Mouse (Mus musculus): ENCODE data around the gene Rexo5.

Rexo5 gene

GRCm38 (mm10) chr7:119793586-119794250 lies at the start of gene Rexo5, which contains the start of gene Eri2:
TSS of gene Rexo5 (plus strand) at chr7:119794006.
TSS of gene Eri2 (minus strand) at chr7:119794058.
- DNase-seq (ENCODE audit: low spot score) = no peak

DNA sequence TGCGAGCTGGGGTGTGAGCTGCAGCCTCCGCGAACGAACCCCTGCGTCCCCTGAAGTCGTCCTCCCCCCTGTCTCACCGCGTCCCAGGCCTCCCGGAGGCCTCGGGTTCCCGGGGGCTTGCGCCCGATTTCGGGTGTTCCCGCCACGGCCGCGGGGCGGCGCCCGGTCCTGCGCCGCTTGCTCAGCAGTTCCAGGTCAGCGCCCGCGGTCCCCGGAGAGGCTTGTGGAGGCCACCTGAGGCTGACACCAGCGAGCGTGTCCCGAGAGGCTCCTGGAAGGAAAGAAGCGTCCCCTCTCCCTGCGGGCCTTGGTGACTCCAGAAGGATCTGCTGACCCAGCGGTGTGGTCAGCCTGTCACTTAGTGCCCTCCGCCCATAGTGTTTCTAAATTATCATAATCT lies 49.5 kb upstream of the Rexo5 start:
- no peak for DNase-seq (ENCODE audit: low spot score)

GRCm38 (mm10) chr7:119745869-119746268 lies 47.9 kb upstream of the Rexo5 start:
- DNase-seq (ENCODE audit: low spot score) = no peak

GRCm38 (mm10) chr7:119748761-119749160 lies 45.0 kb upstream of the Rexo5 start:
- DNase-seq (ENCODE audit: low spot score) = no peak

DNA sequence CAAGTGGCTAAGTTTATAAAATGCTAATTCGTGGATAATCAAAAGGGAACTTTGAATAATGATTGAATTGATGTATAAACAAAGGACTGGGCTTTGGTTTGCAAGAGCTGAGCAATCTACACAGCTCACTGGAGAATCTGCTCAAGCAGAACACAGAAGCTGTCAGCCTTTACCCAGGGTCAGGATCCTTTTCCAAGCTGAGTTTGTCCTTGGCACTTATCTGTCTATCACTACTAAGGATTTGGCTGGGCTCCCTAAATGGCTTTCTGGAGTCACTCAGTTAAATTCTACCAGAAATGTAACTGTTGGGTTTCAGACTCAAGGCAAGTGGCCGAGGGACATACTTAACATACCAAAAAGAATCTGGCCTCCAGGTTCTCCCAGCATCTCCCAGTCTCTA lies 43.9 kb upstream of the Rexo5 start:
- DNase-seq (ENCODE audit: low spot score) = no peak

DNA sequence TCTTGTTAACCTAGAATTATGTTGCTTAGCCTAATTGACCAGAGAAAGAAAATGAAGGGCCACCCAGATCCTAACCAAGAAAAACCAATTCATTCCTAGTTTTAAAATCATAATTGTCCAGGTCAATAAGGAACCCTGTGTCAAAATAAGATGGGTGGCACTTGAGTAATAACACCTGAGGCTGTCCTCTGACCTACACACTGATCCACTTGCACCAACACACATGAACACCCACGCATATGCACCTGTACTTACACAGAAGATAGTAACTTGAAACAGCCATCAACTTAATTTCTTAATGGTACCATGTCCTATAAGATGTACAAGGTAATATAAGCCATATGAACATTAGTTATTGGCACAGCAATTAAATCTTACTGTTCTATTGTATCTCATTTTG lies 40.1 kb upstream of the Rexo5 start:
- no peak for DNase-seq (ENCODE audit: low spot score)

GRCm38 (mm10) chr7:119760527-119760951 lies 33.3 kb upstream of the Rexo5 start, which contains the start of gene Acsm3:
TSS of gene Acsm3 (plus strand) at chr7:119760923.
- DNase-seq (ENCODE audit: low spot score) = no peak

DNA sequence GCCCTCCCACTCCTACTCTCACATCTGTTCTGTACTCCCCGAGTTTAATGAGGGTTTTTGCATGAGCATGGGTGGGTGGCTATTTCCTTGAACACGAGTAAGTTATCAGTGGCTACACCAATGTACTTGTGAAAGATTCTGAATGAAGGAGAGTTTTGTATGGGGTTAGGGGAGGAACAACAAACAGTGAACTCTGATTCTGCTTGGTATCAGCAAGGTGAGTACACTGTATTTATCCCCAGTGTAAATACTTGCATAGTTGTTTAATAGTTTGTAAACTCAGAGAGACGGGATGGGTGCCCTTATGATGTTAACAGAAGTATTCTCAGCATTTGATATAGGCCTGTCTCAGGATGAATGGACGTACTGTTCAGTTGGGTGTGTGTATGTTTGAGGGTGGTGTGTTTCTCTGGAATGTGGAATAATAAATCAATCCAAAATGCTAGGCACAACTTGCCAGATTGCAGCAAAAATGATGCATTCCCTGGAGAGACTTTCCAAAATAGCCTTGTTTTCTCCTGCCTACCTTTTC lies 31.6 kb upstream of the Rexo5 start:
- no peak for DNase-seq (ENCODE audit: low spot score)

DNA sequence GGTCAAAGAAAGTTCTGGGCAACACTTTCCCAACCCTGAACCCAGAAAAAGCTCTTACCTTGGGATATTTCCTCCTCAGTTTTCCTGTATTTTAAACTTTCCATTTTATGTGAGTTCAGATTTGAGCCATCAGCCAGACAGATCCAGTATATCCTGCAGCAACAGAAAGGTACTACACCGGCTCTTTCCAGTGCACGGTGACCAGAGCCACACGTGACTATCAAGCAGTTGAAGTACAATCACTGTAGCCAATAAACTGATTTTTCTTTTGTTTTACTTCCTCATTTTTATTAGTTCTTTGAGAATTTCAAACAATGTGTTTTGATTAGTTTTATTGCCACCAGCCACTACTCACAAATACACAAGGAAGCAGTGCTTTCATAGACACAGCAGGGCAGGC lies 29.4 kb upstream of the Rexo5 start:
- DNase-seq (ENCODE audit: low spot score) = no peak

- no peak for DNase-seq (ENCODE audit: low spot score)
Measured at GRCm38 (mm10) chr7:119766996-119767395, 26.8 kb upstream of the Rexo5 start.

GRCm38 (mm10) chr7:119769895-119770294 lies 23.9 kb upstream of the Rexo5 start:
- DNase-seq (ENCODE audit: low spot score) = no peak

- DNase-seq (ENCODE audit: low spot score) = no peak
Measured at GRCm38 (mm10) chr7:119783453-119783852, 10.4 kb upstream of the Rexo5 start.

GRCm38 (mm10) chr7:119784908-119785307 lies 8.9 kb upstream of the Rexo5 start:
- DNase-seq (ENCODE audit: low spot score) = no peak

DNA sequence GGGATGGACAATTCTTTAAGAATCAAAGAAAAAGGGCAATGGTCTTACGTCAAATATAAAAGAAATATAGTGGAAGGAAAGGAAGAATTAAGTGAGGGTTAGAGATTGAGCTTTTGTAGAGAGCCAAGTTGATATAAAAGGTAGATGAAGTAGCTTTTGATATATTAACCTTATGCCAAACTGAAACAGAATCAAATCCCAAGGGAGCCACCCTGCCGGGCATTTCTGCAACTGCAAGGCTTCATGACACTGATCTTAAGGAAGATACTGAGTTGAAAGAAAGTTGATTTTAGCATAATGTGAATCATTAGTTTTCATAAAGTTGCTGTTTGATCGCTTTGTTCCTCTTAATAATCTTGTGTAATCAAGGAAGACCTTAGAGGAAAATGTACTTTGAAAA lies 4.8 kb upstream of the Rexo5 start:
- no peak for DNase-seq (ENCODE audit: low spot score)

DNA sequence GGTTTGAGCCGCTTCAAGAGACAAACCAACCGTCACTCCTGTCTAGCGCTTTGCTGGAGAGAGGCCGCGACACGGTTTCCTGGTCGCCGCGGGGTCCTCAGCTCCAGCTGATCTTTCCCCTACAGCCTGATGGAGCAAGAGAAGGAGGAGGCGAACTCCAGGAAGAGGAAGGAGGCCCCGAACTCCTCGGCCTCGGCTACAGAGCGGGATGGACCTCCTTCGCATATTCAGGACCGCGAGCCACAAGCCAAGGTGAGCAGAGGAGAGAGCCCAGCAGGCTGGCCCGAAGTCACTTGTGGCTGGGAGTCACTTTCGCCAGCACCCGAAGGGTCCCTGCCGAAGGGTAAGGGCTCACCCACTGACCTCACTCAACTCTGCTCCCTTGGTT lies 439 bp downstream of the Rexo5 start:
- DNase-seq (ENCODE audit: low spot score) = no peak

- no peak for DNase-seq (ENCODE audit: low spot score)
Measured at GRCm38 (mm10) chr7:119795311-119795710, 1.5 kb downstream of the Rexo5 start.

DNA sequence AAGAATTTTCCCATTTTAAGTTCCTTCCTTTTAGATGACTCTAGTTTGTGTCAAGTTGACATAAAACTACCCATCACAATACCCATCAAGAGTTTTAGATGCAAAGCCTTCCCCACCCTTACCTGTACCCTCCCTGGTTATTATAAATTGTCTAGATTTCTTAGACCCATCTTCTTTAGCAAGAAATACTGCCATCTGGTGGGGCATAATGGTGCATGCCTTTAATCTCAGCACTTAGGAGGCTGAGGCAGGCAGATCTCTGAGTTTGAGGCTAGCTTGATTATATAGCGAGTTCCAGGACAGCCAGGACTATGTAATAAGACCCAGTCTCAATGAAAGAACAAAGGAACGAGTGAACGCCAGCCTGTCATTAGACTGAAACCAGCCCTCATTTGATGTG lies 6.7 kb downstream of the Rexo5 start:
- no peak for DNase-seq (ENCODE audit: low spot score)

DNA sequence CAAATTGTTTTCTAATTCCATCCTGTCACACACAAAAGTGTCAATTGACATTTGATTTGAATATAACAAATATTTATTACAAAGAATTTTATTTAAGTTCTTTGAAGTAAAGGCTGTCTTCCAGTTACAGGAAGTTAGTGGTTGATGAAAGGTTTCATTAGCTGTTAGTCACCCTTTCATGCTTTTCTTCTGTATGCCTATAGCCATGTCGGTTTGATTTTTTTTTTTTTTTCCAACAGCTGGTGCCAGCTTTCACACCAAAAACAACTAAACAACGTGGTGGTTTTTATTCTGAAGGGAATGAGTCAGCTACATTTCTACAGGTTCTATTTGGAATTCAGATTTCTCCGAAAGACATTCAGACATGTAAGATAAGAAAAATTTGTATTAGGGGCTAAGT lies 7.2 kb downstream of the Rexo5 start:
- DNase-seq (ENCODE audit: low spot score) = no peak

- no peak for DNase-seq (ENCODE audit: low spot score)
Measured at GRCm38 (mm10) chr7:119807396-119807795, 13.6 kb downstream of the Rexo5 start.

DNA sequence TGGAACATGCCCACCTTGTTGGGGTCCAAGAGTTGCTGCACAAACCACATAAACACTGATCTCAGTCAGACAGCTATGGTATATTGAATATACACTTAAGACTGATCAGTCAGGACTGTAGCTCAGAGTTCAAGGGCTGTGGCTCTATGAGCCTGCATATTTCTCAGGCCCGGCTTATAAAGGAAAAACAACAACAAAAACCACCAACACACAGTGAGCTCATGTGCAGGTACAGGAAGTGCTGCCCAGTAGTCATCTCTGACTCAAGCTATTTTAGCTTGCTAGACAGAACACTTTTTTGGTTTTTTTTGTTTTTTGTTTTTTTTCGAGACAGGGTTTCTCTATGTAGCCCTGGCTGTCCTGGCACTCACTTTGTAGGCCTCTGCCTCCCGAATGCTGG lies 14.9 kb downstream of the Rexo5 start:
- DNase-seq (ENCODE audit: low spot score) = no peak

DNA sequence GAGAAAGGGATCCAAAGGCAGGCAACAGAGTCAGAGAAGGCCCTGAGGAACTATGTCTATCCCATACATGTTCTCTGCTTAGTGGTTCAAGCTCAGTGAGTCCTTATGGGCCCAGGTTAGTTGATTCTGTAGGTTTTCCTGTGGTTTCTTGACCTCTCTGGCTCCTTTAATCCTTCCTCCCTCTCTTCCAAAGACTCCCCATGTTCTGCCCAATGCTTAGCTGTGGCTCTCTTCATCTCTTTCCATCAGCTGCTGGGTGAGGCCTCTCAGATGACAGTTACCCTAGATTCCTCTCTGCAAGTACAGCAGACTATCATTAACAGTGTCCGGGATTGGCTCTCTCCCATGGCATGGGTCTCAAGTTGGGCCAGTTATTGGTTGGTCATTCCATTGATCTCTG lies 41.6 kb downstream of the Rexo5 start:
- DNase-seq (ENCODE audit: low spot score) = no peak

DNA sequence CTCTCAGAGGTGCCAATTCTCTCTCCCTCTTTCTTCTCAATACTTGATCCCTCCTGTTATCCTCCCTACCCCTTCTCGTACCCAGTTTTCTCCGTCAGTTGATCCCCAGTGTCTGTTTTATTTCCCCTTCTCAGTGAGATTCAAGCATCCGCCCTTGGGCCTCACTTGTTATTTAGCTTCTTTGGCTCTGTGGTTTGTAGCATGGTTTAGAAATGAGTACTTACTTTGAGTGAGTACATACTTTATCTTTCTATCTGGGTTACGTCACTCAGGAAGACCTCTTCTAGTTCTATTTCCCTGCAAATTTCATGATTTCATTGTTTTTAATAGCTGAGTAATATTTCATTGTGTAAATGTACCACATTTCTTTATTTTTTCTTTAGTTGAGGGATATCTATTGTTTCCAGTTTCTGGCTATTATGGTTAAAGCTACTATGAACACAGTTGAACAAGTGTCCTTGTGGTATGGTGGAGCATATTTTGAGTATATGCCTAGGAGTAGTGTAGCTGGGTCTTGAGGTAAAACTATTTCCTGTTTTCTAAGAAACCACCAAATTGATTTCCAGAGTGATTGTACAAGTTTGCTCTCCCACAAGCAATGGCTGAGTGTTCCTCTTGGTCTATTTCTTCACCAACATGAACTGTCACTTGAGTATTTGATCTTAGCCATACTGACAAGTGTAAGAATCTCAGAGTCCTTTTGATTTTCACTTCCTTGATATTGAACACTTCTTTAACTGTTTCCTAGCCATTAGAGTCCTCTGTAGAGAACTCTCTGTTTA lies 42.4 kb downstream of the Rexo5 start:
- no peak for DNase-seq (ENCODE audit: low spot score)

DNA sequence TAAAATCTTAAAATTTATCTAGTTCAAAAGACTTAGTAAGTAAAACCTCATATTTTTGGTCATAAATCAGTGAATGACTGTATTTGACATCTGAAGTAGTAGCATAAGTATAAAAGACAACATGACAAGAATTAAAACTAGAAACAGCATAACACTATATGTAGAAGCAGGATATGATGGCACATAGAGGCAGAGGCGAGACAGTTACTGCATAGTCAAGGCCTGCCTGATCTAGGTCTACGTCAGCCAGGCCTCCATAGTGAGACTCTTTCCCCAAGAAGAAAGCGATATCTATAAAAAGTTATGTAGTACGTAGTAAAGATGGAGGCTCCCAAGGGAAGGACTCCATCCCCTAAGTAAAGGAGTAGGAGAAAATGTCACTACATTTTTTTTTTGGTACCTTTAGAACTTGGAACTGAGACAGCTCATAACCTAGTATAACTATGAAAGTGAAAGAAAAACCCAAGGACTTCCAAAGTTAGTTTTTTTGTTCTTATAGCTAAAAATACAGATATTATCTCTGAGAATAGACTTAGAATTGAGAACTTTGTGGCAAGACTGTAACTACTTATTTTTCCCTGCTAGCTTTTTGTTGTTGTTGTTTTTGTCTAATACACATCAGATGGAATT lies 48.1 kb downstream of the Rexo5 start:
- no peak for DNase-seq (ENCODE audit: low spot score)

Data from layer of hippocampus, adult 9-10 months (tissue).